Mouse (Mus musculus): Measurements from ENCODE around the gene Serinc3. TPM values are rescaled to one million over a fixed set of nuclear protein-coding genes. Genes with fewer than 3 reads are reported as not detected.

The Serinc3 gene
- polyA plus RNA-seq, 1 experiment from 2014 or later, result 31.4 TPM

DNA sequence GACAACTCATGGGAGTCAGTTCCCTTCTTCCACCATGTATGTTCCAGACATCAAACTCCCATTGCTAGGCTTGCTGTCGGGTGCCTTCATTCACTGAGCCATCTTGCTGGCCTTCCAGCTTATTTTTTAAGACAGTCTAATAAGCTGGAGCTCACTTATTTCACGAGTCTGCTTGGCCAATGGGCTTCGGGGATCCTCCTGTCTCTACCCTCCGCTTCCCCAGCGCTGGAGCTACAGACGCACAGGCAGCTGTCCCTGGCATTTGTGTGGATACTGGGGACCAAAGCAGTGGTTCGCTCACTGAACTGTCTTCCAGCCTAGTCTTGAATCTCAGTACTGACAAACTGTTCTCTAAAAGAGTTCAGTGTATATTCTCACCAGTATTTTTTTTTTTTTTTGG is 38.8 kb downstream of the Serinc3 start:
- no peak overlapping the region for H3K4me2 ChIP-seq (ENCODE audit: low read length)
- no peak overlapping the region for H3K27ac ChIP-seq (ENCODE audit: low read length)
- 86% methylated on average over 7 of the region's 7 CpGs for WGBS
- H3K4me1 ChIP-seq (replicated peaks; ENCODE audit: control insufficient read depth, insufficient read depth, low read length), result peaks cover 13% of the 10 kb centered on the region
- 0 out of 2 replicates have a peak, but pooled peaks cover 2% of the 10 kb centered on the region for H3K36me3 ChIP-seq (ENCODE audit: control insufficient read depth, insufficient read depth)
- H3K4me3 ChIP-seq (replicated peaks; ENCODE audit: low read length), result no peak overlapping the region
- no peak for ATAC-seq
- H3K27me3 ChIP-seq (replicated peaks; ENCODE audit: control insufficient read depth, insufficient read depth, low read length), result no peaks in the 10 kb centered on the region
- no peaks in the 10 kb centered on the region for H3K9me3 ChIP-seq (ENCODE audit: control insufficient read depth, low read length)
- H3K9ac ChIP-seq (replicated peaks; ENCODE audit: low read depth, low read length), result no peak overlapping the region

GRCm38 (mm10) chr2:163602101-163602971 is 42.6 kb downstream of the Serinc3 start, which contains the start of gene Ttpal:
Gene Ttpal (plus strand): TSS chr2:163602314.
- Histone ChIP-seq H3K4me2 (ENCODE audit: low read length) (peak within 1 kb of the TSS; percentile 80), H3K9me3 (ENCODE audit: control insufficient read depth, low read length) (no peaks in the 10 kb centered on the region), H3K36me3 (ENCODE audit: control insufficient read depth, insufficient read depth) (no peaks in the 10 kb centered on the region), H3K27ac (ENCODE audit: low read length) (peak within 1 kb of the TSS; percentile 86), H3K27me3 (replicated peaks; ENCODE audit: control insufficient read depth, insufficient read depth, low read length) (0 out of 2 replicates have a peak, but pooled peaks cover 2% of the 10 kb centered on the region), H3K9ac (replicated peaks; ENCODE audit: low read depth, low read length) (peak within 1 kb of the TSS; percentile 97), H3K4me1 (replicated peaks; ENCODE audit: control insufficient read depth, insufficient read depth, low read length) (peaks cover 13% of the 10 kb centered on the region), H3K4me3 (replicated peaks; ENCODE audit: low read length) (peak within 1 kb of the TSS; percentile 95)
- WGBS, result under 1% methylated on average over 57 of the region's 57 CpGs
- peak; percentile 98 for ATAC-seq

DNA sequence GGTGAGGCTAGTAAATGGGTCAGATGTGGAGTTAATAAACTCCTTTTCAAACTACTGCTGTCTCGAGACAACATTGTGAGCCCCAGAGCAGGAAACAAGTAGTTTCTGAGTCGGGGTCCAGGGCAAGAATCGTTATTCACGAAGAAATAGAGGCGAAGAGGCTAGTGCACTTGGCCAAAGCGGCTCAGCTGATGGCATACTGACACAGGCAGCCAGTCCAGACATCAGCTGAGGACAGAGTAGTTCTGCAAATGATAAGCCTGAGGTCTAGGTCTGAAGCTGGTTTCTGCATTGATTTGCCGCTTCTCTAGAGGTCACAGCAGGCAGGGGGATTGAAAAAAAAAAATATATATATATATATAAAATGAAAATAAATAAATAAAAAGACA is 43.2 kb downstream of the Serinc3 start:
- 0 out of 2 replicates have a peak, but pooled peaks cover 2% of the 10 kb centered on the region for H3K27me3 ChIP-seq (replicated peaks; ENCODE audit: control insufficient read depth, insufficient read depth, low read length)
- H3K9ac ChIP-seq (replicated peaks; ENCODE audit: low read depth, low read length), result no peak overlapping the region; the same call in 1 of the 2 replicates
- H3K27ac ChIP-seq (ENCODE audit: low read length), result no peak overlapping the region; the same call in 1 of the 2 replicates
- peak; percentile 16; the same call in 1 of the 2 replicates for ATAC-seq
- WGBS, result 76% methylated on average over 7 of the region's 7 CpGs
- H3K4me2 ChIP-seq (ENCODE audit: low read length), result peak overlapping the region; percentile 80
- no peaks in the 10 kb centered on the region for H3K9me3 ChIP-seq (ENCODE audit: control insufficient read depth, low read length)
- H3K4me1 ChIP-seq (replicated peaks; ENCODE audit: control insufficient read depth, insufficient read depth, low read length), result peaks cover 13% of the 10 kb centered on the region
- H3K4me3 ChIP-seq (replicated peaks; ENCODE audit: low read length), result peak overlapping the region; percentile 95
- H3K36me3 ChIP-seq (ENCODE audit: control insufficient read depth, insufficient read depth), result no peaks in the 10 kb centered on the region

- Histone ChIP-seq H3K4me1 (replicated peaks; ENCODE audit: control insufficient read depth, insufficient read depth, low read length) (peaks cover 13% of the 10 kb centered on the region), H3K9ac (replicated peaks; ENCODE audit: low read depth, low read length) (no peak overlapping the region), H3K9me3 (ENCODE audit: control insufficient read depth, low read length) (no peaks in the 10 kb centered on the region), H3K4me3 (replicated peaks; ENCODE audit: low read length) (no peak overlapping the region), H3K27ac (ENCODE audit: low read length) (no peak overlapping the region), H3K27me3 (replicated peaks; ENCODE audit: control insufficient read depth, insufficient read depth, low read length) (0 out of 2 replicates have a peak, but pooled peaks cover 2% of the 10 kb centered on the region), H3K36me3 (ENCODE audit: control insufficient read depth, insufficient read depth) (no peaks in the 10 kb centered on the region), H3K4me2 (ENCODE audit: low read length) (no peak overlapping the region)
- no peak for ATAC-seq
- 93% methylated on average over 7 of the region's 7 CpGs for WGBS
Measured at GRCm38 (mm10) chr2:163601066-163601465, 43.9 kb downstream of the Serinc3 start.

DNA sequence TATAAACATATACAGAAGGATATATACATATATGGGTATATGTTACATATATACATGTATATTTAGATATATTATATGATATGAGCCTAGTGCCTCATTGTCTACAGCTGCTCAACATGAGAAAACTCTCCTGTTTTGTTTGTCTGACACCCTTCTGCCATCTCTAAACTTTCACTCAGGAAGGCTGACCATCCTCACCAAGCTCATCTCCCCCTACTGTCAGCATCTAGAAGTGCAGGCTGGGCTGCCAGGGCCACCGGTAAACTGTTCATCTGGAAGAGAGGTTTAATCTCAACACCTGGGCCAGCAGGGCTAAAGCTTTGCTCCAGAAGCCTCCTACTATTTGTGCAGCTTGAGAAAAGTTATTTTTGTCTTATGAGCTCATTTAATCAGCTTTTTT is 45.7 kb downstream of the Serinc3 start:
- WGBS, result 0% methylated on average over 1 of the region's 1 CpGs

GRCm38 (mm10) chr2:163597661-163598060 is 47.3 kb downstream of the Serinc3 start:
- Histone ChIP-seq H3K4me2 (ENCODE audit: low read length) (no peak overlapping the region), H3K9me3 (ENCODE audit: control insufficient read depth, low read length) (no peaks in the 10 kb centered on the region), H3K4me3 (replicated peaks; ENCODE audit: low read length) (no peak overlapping the region), H3K27ac (ENCODE audit: low read length) (no peak overlapping the region), H3K4me1 (replicated peaks; ENCODE audit: control insufficient read depth, insufficient read depth, low read length) (peaks cover 4% of the 10 kb centered on the region), H3K27me3 (replicated peaks; ENCODE audit: control insufficient read depth, insufficient read depth, low read length) (0 out of 2 replicates have a peak, but pooled peaks cover 2% of the 10 kb centered on the region), H3K9ac (replicated peaks; ENCODE audit: low read depth, low read length) (no peak overlapping the region), H3K36me3 (ENCODE audit: control insufficient read depth, insufficient read depth) (no peaks in the 10 kb centered on the region)
- WGBS, result 52% methylated on average over 4 of the region's 4 CpGs
- no peak for ATAC-seq

More for the DNA sequence above, 45.7 kb downstream of the Serinc3 start:
- no peak for ATAC-seq
- Histone ChIP-seq H3K9me3 (ENCODE audit: control insufficient read depth, low read length) (no peaks in the 10 kb centered on the region), H3K4me2 (ENCODE audit: low read length) (no peak overlapping the region), H3K27ac (ENCODE audit: low read length) (no peak overlapping the region), H3K4me3 (replicated peaks; ENCODE audit: low read length) (no peak overlapping the region), H3K36me3 (ENCODE audit: control insufficient read depth, insufficient read depth) (no peaks in the 10 kb centered on the region), H3K4me1 (replicated peaks; ENCODE audit: control insufficient read depth, insufficient read depth, low read length) (peaks cover 13% of the 10 kb centered on the region), H3K27me3 (replicated peaks; ENCODE audit: control insufficient read depth, insufficient read depth, low read length) (0 out of 2 replicates have a peak, but pooled peaks cover 2% of the 10 kb centered on the region), H3K9ac (replicated peaks; ENCODE audit: low read depth, low read length) (no peak overlapping the region)

DNA sequence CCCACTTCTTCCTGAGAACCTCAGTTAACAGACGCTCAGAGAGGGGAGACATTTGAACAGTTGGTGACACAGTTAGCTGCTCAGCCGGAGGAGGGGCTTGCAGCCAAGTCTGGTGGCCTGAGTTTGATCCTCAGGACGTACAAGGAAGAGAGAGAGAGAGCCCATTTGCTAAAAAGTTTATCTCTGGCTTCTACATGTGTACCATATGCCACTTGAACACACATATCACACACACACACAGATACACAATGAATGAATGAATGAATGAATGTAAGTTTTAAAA is 48.1 kb downstream of the Serinc3 start:
- WGBS, result 68% methylated on average over 3 of the region's 3 CpGs

GRCm38 (mm10) chr2:163596057-163596872 is 48.7 kb downstream of the Serinc3 start:
- no peak overlapping the region for H3K9ac ChIP-seq (replicated peaks; ENCODE audit: low read depth, low read length)
- 0 out of 2 replicates have a peak, but pooled peaks cover 2% of the 10 kb centered on the region for H3K27me3 ChIP-seq (replicated peaks; ENCODE audit: control insufficient read depth, insufficient read depth, low read length)
- no peak overlapping the region for H3K4me2 ChIP-seq (ENCODE audit: low read length)
- H3K4me3 ChIP-seq (replicated peaks; ENCODE audit: low read length), result no peak overlapping the region
- no peak for ATAC-seq
- no peak overlapping the region for H3K27ac ChIP-seq (ENCODE audit: low read length)
- no peaks in the 10 kb centered on the region for H3K9me3 ChIP-seq (ENCODE audit: control insufficient read depth, low read length)
- 80% methylated on average over 13 of the region's 13 CpGs for WGBS
- no peaks in the 10 kb centered on the region for H3K36me3 ChIP-seq (ENCODE audit: control insufficient read depth, insufficient read depth)
- H3K4me1 ChIP-seq (replicated peaks; ENCODE audit: control insufficient read depth, insufficient read depth, low read length), result no peaks in the 10 kb centered on the region

More for the DNA sequence above, 48.1 kb downstream of the Serinc3 start:
- Histone ChIP-seq H3K4me2 (ENCODE audit: low read length) (no peak overlapping the region), H3K4me1 (replicated peaks; ENCODE audit: control insufficient read depth, insufficient read depth, low read length) (peaks cover 3% of the 10 kb centered on the region; the same call in 1 of the 2 replicates), H3K36me3 (ENCODE audit: control insufficient read depth, insufficient read depth) (no peaks in the 10 kb centered on the region), H3K9me3 (ENCODE audit: control insufficient read depth, low read length) (no peaks in the 10 kb centered on the region), H3K27ac (ENCODE audit: low read length) (no peak overlapping the region), H3K9ac (replicated peaks; ENCODE audit: low read depth, low read length) (no peak overlapping the region), H3K27me3 (replicated peaks; ENCODE audit: control insufficient read depth, insufficient read depth, low read length) (0 out of 2 replicates have a peak, but pooled peaks cover 2% of the 10 kb centered on the region), H3K4me3 (replicated peaks; ENCODE audit: low read length) (no peak overlapping the region)
- no peak for ATAC-seq

GRCm38 (mm10) chr2:163595119-163595518 is 49.8 kb downstream of the Serinc3 start:
- 0 out of 2 replicates have a peak, but pooled peaks cover 2% of the 10 kb centered on the region for H3K27me3 ChIP-seq (replicated peaks; ENCODE audit: control insufficient read depth, insufficient read depth, low read length)
- 28% methylated on average over 2 of the region's 2 CpGs for WGBS
- H3K36me3 ChIP-seq (ENCODE audit: control insufficient read depth, insufficient read depth), result no peaks in the 10 kb centered on the region
- no peak overlapping the region for H3K27ac ChIP-seq (ENCODE audit: low read length)
- no peak overlapping the region for H3K4me2 ChIP-seq (ENCODE audit: low read length)
- no peaks in the 10 kb centered on the region for H3K9me3 ChIP-seq (ENCODE audit: control insufficient read depth, low read length)
- ATAC-seq, result no peak
- H3K9ac ChIP-seq (replicated peaks; ENCODE audit: low read depth, low read length), result no peak overlapping the region
- H3K4me3 ChIP-seq (replicated peaks; ENCODE audit: low read length), result no peak overlapping the region
- no peaks in the 10 kb centered on the region for H3K4me1 ChIP-seq (replicated peaks; ENCODE audit: control insufficient read depth, insufficient read depth, low read length)

Measured in forebrain, embryonic 16.5 days (tissue).